In genomic region chr6:24619285-24620045, GRCm38 (mm10) we compare ENCODE assay signal across 19 mouse cellular contexts. TPM values are rescaled to one million over a fixed set of nuclear protein-coding genes. Genes with fewer than 3 reads are reported as not detected.
A peak's percentile ranks its signal among the peaks of the same experiment; 100 is the strongest.
DNase-seq lines count a peak whose midpoint lies in the region; ATAC-seq and TF ChIP-seq lines count a peak whose summit lies in the region.
"Had no signal": no experiment of that assay in that cellular context is flagged by ENCODE, and none has a peak within 500 bp of the region (broad histone marks: within the 10 kb centered on the region; RNA-seq: fewer than 3 reads in every experiment).

No protein-coding gene starts in this region.

- no peaks in the 10 kb centered on the region for H3K4me1 ChIP-seq in forebrain, embryonic 12.5 days
- H3K4me1 ChIP-seq in forebrain, postnatal 0 days (ENCODE audit: insufficient read depth), result no peaks in the 10 kb centered on the region
- H3K4me1 ChIP-seq in kidney, embryonic 15.5 days, result no peaks in the 10 kb centered on the region
- no peaks in the 10 kb centered on the region for H3K4me1 ChIP-seq in midbrain, embryonic 13.5 days (replicated peaks)
- no peaks in the 10 kb centered on the region for H3K4me1 ChIP-seq in midbrain, embryonic 10.5 days
- H3K4me1 ChIP-seq in neural tube, embryonic 15.5 days, result no peaks in the 10 kb centered on the region
- H3K4me1 ChIP-seq: embryonic facial prominence, embryonic 13.5 days; liver, embryonic 13.5 days had no signal

- H3K27me3 ChIP-seq in forebrain, embryonic 12.5 days, result no peaks in the 10 kb centered on the region
- H3K27me3 ChIP-seq in forebrain, postnatal 0 days (ENCODE audit: insufficient read depth, low read length), result no peaks in the 10 kb centered on the region
- H3K27me3 ChIP-seq in kidney, embryonic 15.5 days, result no peaks in the 10 kb centered on the region
- no peaks in the 10 kb centered on the region for H3K27me3 ChIP-seq in midbrain, embryonic 13.5 days
- no peaks in the 10 kb centered on the region for H3K27me3 ChIP-seq in midbrain, embryonic 10.5 days (ENCODE audit: low read depth, poor library complexity, severe bottlenecking)
- H3K27me3 ChIP-seq in neural tube, embryonic 15.5 days (replicated peaks), result no peaks in the 10 kb centered on the region
- H3K27me3 ChIP-seq: embryonic facial prominence, embryonic 13.5 days; liver, embryonic 13.5 days had no signal

- WGBS in forebrain, embryonic 12.5 days, result 70% methylated on average over 6 of the region's 6 CpGs
- 74% methylated on average over 6 of the region's 6 CpGs for WGBS in forebrain, postnatal 0 days
- WGBS in kidney, embryonic 15.5 days, result 38% methylated on average over 6 of the region's 6 CpGs
- 78% methylated on average over 6 of the region's 6 CpGs for WGBS in midbrain, embryonic 13.5 days
- 78% methylated on average over 6 of the region's 6 CpGs for WGBS in midbrain, embryonic 10.5 days
- WGBS in neural tube, embryonic 15.5 days, result 72% methylated on average over 6 of the region's 6 CpGs

- TF ChIP-seq CTCF in forebrain, postnatal 0 days (IDR thresholded peaks at IDR 0.05; ENCODE audit: low read depth), result no peak

- intact Hi-C loops in gastrocnemius, postnatal 14 days (cut with DNase I; ENCODE audit: low total_unique reads), result no loop called here

- H3K36me3 ChIP-seq in forebrain, embryonic 12.5 days (replicated peaks), result peaks cover 49% of the 10 kb centered on the region
- peaks cover 33% of the 10 kb centered on the region for H3K36me3 ChIP-seq in forebrain, postnatal 0 days (ENCODE audit: insufficient read depth)
- H3K36me3 ChIP-seq in kidney, embryonic 15.5 days, result peaks cover 63% of the 10 kb centered on the region
- peaks cover 50% of the 10 kb centered on the region for H3K36me3 ChIP-seq in midbrain, embryonic 13.5 days
- H3K36me3 ChIP-seq in midbrain, embryonic 10.5 days, result peaks cover 76% of the 10 kb centered on the region
- peaks cover 35% of the 10 kb centered on the region for H3K36me3 ChIP-seq in neural tube, embryonic 15.5 days

- H3K27ac ChIP-seq in forebrain, embryonic 12.5 days, result no peak overlapping the region
- H3K27ac ChIP-seq in forebrain, postnatal 0 days (ENCODE audit: low read depth, low read length), result no peak overlapping the region
- H3K27ac ChIP-seq in kidney, embryonic 15.5 days, result no peak overlapping the region
- H3K27ac ChIP-seq in midbrain, embryonic 13.5 days, result no peak overlapping the region
- H3K27ac ChIP-seq in midbrain, embryonic 10.5 days (replicated peaks), result no peak overlapping the region
- H3K27ac ChIP-seq in neural tube, embryonic 15.5 days (replicated peaks), result no peak overlapping the region
- H3K27ac ChIP-seq: embryonic facial prominence, embryonic 13.5 days; left cerebral cortex, adult 2 months; liver, embryonic 13.5 days had no signal

- H3K4me3 ChIP-seq in forebrain, embryonic 12.5 days (replicated peaks), result no peak overlapping the region
- H3K4me3 ChIP-seq in forebrain, postnatal 0 days (ENCODE audit: low read depth, low read length), result no peak overlapping the region
- no peak overlapping the region for H3K4me3 ChIP-seq in kidney, embryonic 15.5 days (replicated peaks)
- no peak overlapping the region for H3K4me3 ChIP-seq in midbrain, embryonic 13.5 days (replicated peaks)
- H3K4me3 ChIP-seq in midbrain, embryonic 10.5 days, result no peak overlapping the region
- no peak overlapping the region for H3K4me3 ChIP-seq in neural tube, embryonic 15.5 days (replicated peaks)
- H3K4me3 ChIP-seq: embryonic facial prominence, embryonic 13.5 days; left cerebral cortex, adult 2 months; liver, embryonic 13.5 days had no signal

- no peak overlapping the region for H3K4me2 ChIP-seq in forebrain, embryonic 12.5 days
- no peak overlapping the region for H3K4me2 ChIP-seq in forebrain, postnatal 0 days (ENCODE audit: low read depth)
- H3K4me2 ChIP-seq in kidney, embryonic 15.5 days, result no peak overlapping the region
- H3K4me2 ChIP-seq in midbrain, embryonic 13.5 days (replicated peaks), result no peak overlapping the region
- no peak overlapping the region for H3K4me2 ChIP-seq in neural tube, embryonic 15.5 days
- H3K4me2 ChIP-seq: embryonic facial prominence, embryonic 13.5 days; liver, embryonic 13.5 days had no signal

- no peaks in the 10 kb centered on the region for H3K9me3 ChIP-seq in forebrain, embryonic 12.5 days
- H3K9me3 ChIP-seq in forebrain, postnatal 0 days (ENCODE audit: low read length), result no peaks in the 10 kb centered on the region
- no peaks in the 10 kb centered on the region for H3K9me3 ChIP-seq in kidney, embryonic 15.5 days (replicated peaks)
- no peaks in the 10 kb centered on the region for H3K9me3 ChIP-seq in midbrain, embryonic 13.5 days
- H3K9me3 ChIP-seq in midbrain, embryonic 10.5 days (replicated peaks), result no peaks in the 10 kb centered on the region
- no peaks in the 10 kb centered on the region for H3K9me3 ChIP-seq in neural tube, embryonic 15.5 days (replicated peaks)
- H3K9me3 ChIP-seq: embryonic facial prominence, embryonic 13.5 days; liver, embryonic 13.5 days had no signal

- ATAC-seq in forebrain, embryonic 12.5 days (ENCODE audit: low FRiP score), result 0 out of 2 replicates have a peak, but pooled peaks have one; percentile 14
- no peak for ATAC-seq in forebrain, postnatal 0 days
- peak; percentile 82 for ATAC-seq in kidney, embryonic 15.5 days (replicated peaks; ENCODE audit: low FRiP score)
- peak; percentile 58 for ATAC-seq in midbrain, embryonic 13.5 days
- ATAC-seq in neural tube, embryonic 15.5 days (ENCODE audit: low FRiP score), result peak; percentile 59; the same call in 1 of the 2 replicates
- ATAC-seq: inflammation-experienced regulatory T-cells, adult 6 months had no signal

- no peak for DNase-seq in forebrain, postnatal 0 days
- DNase-seq in kidney, adult 11 months, result no peak
- DNase-seq in midbrain, embryonic 10.5 days (ENCODE audit: low spot score), result no peak
- DNase-seq in gastrocnemius, postnatal 14 days, result no peak
- DNase-seq: adrenal gland, adult 8-10 months; cerebellum, postnatal 14 days; heart, adult 18-20 months; liver, embryonic 13.5 days had no signal

- H3K9ac ChIP-seq in forebrain, embryonic 12.5 days, result no peak overlapping the region
- no peak overlapping the region for H3K9ac ChIP-seq in forebrain, postnatal 0 days
- H3K9ac ChIP-seq in kidney, embryonic 15.5 days, result no peak overlapping the region
- no peak overlapping the region for H3K9ac ChIP-seq in midbrain, embryonic 13.5 days (replicated peaks)
- H3K9ac ChIP-seq in neural tube, embryonic 15.5 days (replicated peaks), result no peak overlapping the region
- H3K9ac ChIP-seq: embryonic facial prominence, embryonic 13.5 days; liver, embryonic 13.5 days had no signal

RNA-seq across cellular contexts. Expression of gene Lmod2, which starts 21.9 kb away (rescaled TPM):
- polyA plus RNA-seq in forebrain, embryonic 12.5 days (2016; fragmentation: Nextera tagmentation; extraction: Ambion mirVana), result not detected in 2 replicates
- 0.23 TPM in 1 of 2 replicates, not detected in the other for total RNA-seq in forebrain, postnatal 0 days (2014; rRNA removed)
- not detected in 2 replicates for polyA plus RNA-seq in forebrain, postnatal 0 days (2015; fragmentation: Nextera tagmentation; extraction: Ambion mirVana)
- polyA plus RNA-seq in kidney, embryonic 15.5 days (2015; fragmentation: Nextera tagmentation; extraction: Ambion mirVana), result 0.17 and 0.55 TPM in 2 replicates
- polyA plus RNA-seq in midbrain, embryonic 13.5 days (2015; fragmentation: Nextera tagmentation; extraction: Ambion mirVana), result not detected in 2 replicates
- polyA plus RNA-seq in midbrain, embryonic 10.5 days (2016; fragmentation: Nextera tagmentation; extraction: Ambion mirVana), result 0.15 TPM in 1 of 2 replicates, not detected in the other
- 0.32 TPM in 2 replicates for polyA plus RNA-seq in neural tube, embryonic 15.5 days (2015; fragmentation: Nextera tagmentation; extraction: Ambion mirVana)
- total RNA-seq in gastrocnemius, postnatal 14 days (2021), result 100 to 1,000 TPM; 118 to 208 TPM
- total RNA-seq: layer of hippocampus, adult 18-20 months; left cerebral cortex, adult 2 months; megakaryocyte, adult 5-6 weeks; neutrophil, adult 5-6 weeks had no signal
- polyA plus RNA-seq: frontal cortex, adult 2 months; inflammation-experienced regulatory T-cells, adult 6 months had no signal

RNA-seq across cellular contexts. Expression of gene Wasl, which starts 45.3 kb away (rescaled TPM):
- polyA plus RNA-seq in forebrain, embryonic 12.5 days (2016; fragmentation: Nextera tagmentation; extraction: Ambion mirVana), result 81.9 and 82.5 TPM in 2 replicates
- total RNA-seq in forebrain, postnatal 0 days (2014; rRNA removed), result 15.9 and 26.2 TPM in 2 replicates
- polyA plus RNA-seq in forebrain, postnatal 0 days (2015; fragmentation: Nextera tagmentation; extraction: Ambion mirVana), result 49.9 and 59.5 TPM in 2 replicates
- 77.7 and 87.6 TPM in 2 replicates for polyA plus RNA-seq in kidney, embryonic 15.5 days (2015; fragmentation: Nextera tagmentation; extraction: Ambion mirVana)
- 62.4 and 69.1 TPM in 2 replicates for polyA plus RNA-seq in midbrain, embryonic 13.5 days (2015; fragmentation: Nextera tagmentation; extraction: Ambion mirVana)
- polyA plus RNA-seq in midbrain, embryonic 10.5 days (2016; fragmentation: Nextera tagmentation; extraction: Ambion mirVana), result 60.9 and 62.0 TPM in 2 replicates
- polyA plus RNA-seq in neural tube, embryonic 15.5 days (2015; fragmentation: Nextera tagmentation; extraction: Ambion mirVana), result 60.5 and 62.4 TPM in 2 replicates
- 10 to 100 TPM; 18.9 to 19.7 TPM for total RNA-seq in gastrocnemius, postnatal 14 days (2021)
